In genomic region chr6:121262004-121262403, GRCm38 (mm10) we compare ENCODE assay signal across 16 mouse cellular contexts.
"Had no signal": no experiment of that assay in that cellular context is flagged by ENCODE, and none has a peak within 500 bp of the region (broad histone marks: within the 10 kb centered on the region; RNA-seq: fewer than 3 reads in every experiment).

No protein-coding gene starts in this region.

- H3K4me2 ChIP-seq: neural tube, embryonic 13.5 days; neural tube, embryonic 15.5 days; stomach, embryonic 15.5 days had no signal

- H3K9ac ChIP-seq: neural tube, embryonic 13.5 days; neural tube, embryonic 15.5 days; stomach, embryonic 15.5 days had no signal

- H3K4me1 ChIP-seq: neural tube, embryonic 13.5 days; neural tube, embryonic 15.5 days; stomach, embryonic 15.5 days had no signal

- H3K9me3 ChIP-seq: neural tube, embryonic 15.5 days; stomach, embryonic 15.5 days had no signal

- H3K36me3 ChIP-seq: neural tube, embryonic 13.5 days; stomach, embryonic 15.5 days had no signal

- H3K27me3 ChIP-seq: neural tube, embryonic 13.5 days; neural tube, embryonic 15.5 days; stomach, embryonic 15.5 days had no signal

- DNase-seq: retina, postnatal 1 day; right cerebral cortex, adult 18-20 months; right cerebral cortex, postnatal 14 days; right cerebral cortex, postnatal 25 days; right cerebral cortex, postnatal 4 days; spleen, adult 18-20 months; thymus, adult 18-20 months; thymus, adult 2 months; thymus, postnatal 14 days; thymus, postnatal 25 days; thymus, postnatal 36 days; thymus, postnatal 4 days had no signal

- H3K4me3 ChIP-seq: neural tube, embryonic 13.5 days; neural tube, embryonic 15.5 days; stomach, embryonic 15.5 days had no signal

- H3K27ac ChIP-seq: neural tube, embryonic 13.5 days; neural tube, embryonic 15.5 days; stomach, embryonic 15.5 days; stomach, postnatal 0 days had no signal
